Mouse (Mus musculus) lung, embryonic 15.5 days (tissue): ENCODE data around the gene Chic1. TPM values are rescaled to one million over a fixed set of nuclear protein-coding genes. Genes with fewer than 3 reads are reported as not detected.

ENCODE experiments used
- ATAC-seq: fragments of 200-750 bp; cut with Nextera tagmentation; 2 replicates; pipeline ENCODE4 v1.8.0; 2017; ENCODE audit warnings: moderate number of reproducible peaks, borderline replicate concordance; ENCODE audit not compliant: low FRiP score, low TSS enrichment; ENCODE audit errors: extremely low read depth
- H3K27ac ChIP-seq: fragments of 300-500 bp; sonication (generic); 2 replicates; pipeline ENCODE4 v1.5.1; 2015; ENCODE audit warnings: moderate library complexity, mild to moderate bottlenecking, inconsistent platforms
- H3K27me3 ChIP-seq: fragments of 300-500 bp; sonication (generic); 2 replicates; pipeline ENCODE4 v1.6.1; 2015; ENCODE audit warnings: inconsistent platforms
- H3K36me3 ChIP-seq: fragments of 300-500 bp; sonication (generic); 2 replicates; pipeline ENCODE4 v1.6.1; 2015; ENCODE audit warnings: inconsistent platforms
- H3K4me1 ChIP-seq: fragments of 300-500 bp; sonication (generic); 2 replicates; pipeline ENCODE4 v1.6.1; 2015; ENCODE audit warnings: inconsistent platforms
- H3K4me2 ChIP-seq: fragments of 300-500 bp; sonication (generic); 2 replicates; pipeline ENCODE4 v1.6.1; 2015; ENCODE audit warnings: inconsistent platforms, mild to moderate bottlenecking, moderate library complexity
- H3K4me3 ChIP-seq: fragments of 300-500 bp; sonication (generic); 2 replicates; pipeline ENCODE4 v1.5.1; 2015; ENCODE audit warnings: mild to moderate bottlenecking, inconsistent platforms
- H3K9ac ChIP-seq: fragments of 300-500 bp; sonication (generic); 2 replicates; pipeline ENCODE4 v1.6.1; 2015; ENCODE audit warnings: inconsistent platforms
- H3K9me3 ChIP-seq: fragments of 300-500 bp; sonication (generic); 2 replicates; pipeline ENCODE4 v1.6.1; 2016; ENCODE audit warnings: inconsistent platforms
- WGBS: fragments of 180-500 bp; shearing (Covaris S2); methylation state at CpG from one replicate; pipeline ENCODE4 v1.1.7; 2015; 5-methylcytosine and 5-hydroxymethylcytosine counted together
- polyA plus RNA-seq: library from polyadenylated mRNA; unstranded; fragments of >200 nt; fragmentation: Nextera tagmentation; extraction: Ambion mirVana; gene quantifications from 2 replicates; pipeline ENCODE4 v1.2.1, GENCODE M21; 2015

Gene Chic1
- polyA plus RNA-seq, 1 experiment from 2014 or later: 2.9 TPM

- H3K27ac ChIP-seq: no peak overlapping the region
- H3K4me3 ChIP-seq: no peak overlapping the region
- H3K9ac ChIP-seq: no peak overlapping the region
- peaks cover 34% of the 10 kb centered on the region for H3K27me3 ChIP-seq
- H3K4me1 ChIP-seq: no peaks in the 10 kb centered on the region
- H3K4me2 ChIP-seq: no peak overlapping the region
- no peaks in the 10 kb centered on the region for H3K9me3 ChIP-seq
- no peak for ATAC-seq
- 0% methylated on average over 1 of the region's 1 CpGs for WGBS
- no peaks in the 10 kb centered on the region for H3K36me3 ChIP-seq
Observed at GRCm38 (mm10) chrX:103440803-103441202, 84.5 kb downstream of the Chic1 start.

GRCm38 (mm10) chrX:103443755-103444154 lies 87.5 kb downstream of the Chic1 start:
- no peaks in the 10 kb centered on the region for H3K36me3 ChIP-seq
- no peaks in the 10 kb centered on the region for H3K9me3 ChIP-seq
- H3K4me2 ChIP-seq: no peak overlapping the region
- H3K4me1 ChIP-seq: no peaks in the 10 kb centered on the region
- H3K9ac ChIP-seq: no peak overlapping the region
- peaks cover 34% of the 10 kb centered on the region for H3K27me3 ChIP-seq
- H3K4me3 ChIP-seq: no peak overlapping the region
- ATAC-seq: no peak
- H3K27ac ChIP-seq: no peak overlapping the region
- WGBS: 29% methylated on average over 7 of the region's 7 CpGs

Other genes starting within 250 kb of the Chic1 start
- gene Nap1l2, start 169.8 kb upstream of the Chic1 start, polyA plus RNA-seq: 0.85 and 1.0 TPM in 2 replicates
- gene Cdx4, start 35.1 kb upstream of the Chic1 start, polyA plus RNA-seq: not detected in 2 replicates
- 0.31 TPM in 1 of 2 replicates, not detected in the other for gene Tsx, start 58.0 kb downstream of the Chic1 start, polyA plus RNA-seq
- not detected in 2 replicates for gene Gm26992, start 65.5 kb downstream of the Chic1 start, polyA plus RNA-seq